Mouse (Mus musculus): ENCODE measurements around the gene 6030468B19Rik.

GRCm38 (mm10) chr11:117774925-117775324, 22.5 kb upstream of the 6030468B19Rik start:
- TF ChIP-seq EP300 (IDR thresholded peaks at IDR 0.05; ENCODE audit: low read depth in 1 of 2, low read length in 2 of 2) (no peak), CTCF (IDR thresholded peaks at IDR 0.05 in 2 of 3, conservative IDR thresholded peaks at IDR 0.05 in 1 of 3; ENCODE audit: control insufficient read depth in 1 of 3, insufficient read depth in 1 of 3, low read depth in 2 of 3, low read length in 3 of 3, poor library complexity in 1 of 3, severe bottlenecking in 1 of 3) (no peak), MAFK (IDR thresholded peaks at IDR 0.05; ENCODE audit: borderline replicate concordance, low read depth, low read length) (no peak), GATA1 (IDR thresholded peaks at IDR 0.05; ENCODE audit: low read depth, low read length) (no peak), POLR2A (IDR thresholded peaks at IDR 0.05; ENCODE audit: control insufficient read depth in 1 of 2, insufficient read depth in 1 of 2, low read depth in 1 of 2, low read length in 2 of 2, poor library complexity in 1 of 2) (no peak), UBTF (IDR thresholded peaks at IDR 0.05; ENCODE audit: borderline replicate concordance, insufficient read depth, low read depth, low read length) (no peak), ZNF384 (IDR thresholded peaks at IDR 0.05; ENCODE audit: low read depth, low read length) (no peak)

All from MEL (cell line).